Mouse (Mus musculus): ENCODE measurements around the gene Olfr392.

Olfr392 gene

GRCm38 (mm10) chr11:73816949-73817348, at the start of gene Olfr392:
Gene Olfr392, minus strand, starts transcription at chr11:73817049.
- no peak for DNase-seq (ENCODE audit: low spot score in 2 of 2)

GRCm38 (mm10) chr11:73851354-73851753, 34.5 kb upstream of the Olfr392 start, which contains the start of gene Olfr393:
Gene Olfr393, minus strand, starts transcription at chr11:73851454.
- no peak for DNase-seq (ENCODE audit: low spot score in 2 of 2)

- no peak for DNase-seq (ENCODE audit: low spot score in 2 of 2)
These were observed 13.9 kb downstream of the Olfr392 start, which contains the start of gene Olfr391-ps for GRCm38 (mm10) chr11:73802952-73803351. Gene Olfr391-ps, minus strand, starts transcription at chr11:73803052.

GRCm38 (mm10) chr11:73782664-73783063, 34.2 kb downstream of the Olfr392 start, which contains the start of gene Olfr390:
Gene Olfr390, plus strand, starts transcription at chr11:73782964.
- DNase-seq (ENCODE audit: low spot score in 2 of 2) = no peak

- no peak for DNase-seq (ENCODE audit: low spot score in 2 of 2)
These were observed 36.2 kb downstream of the Olfr392 start, which contains the start of gene Olfr389 for GRCm38 (mm10) chr11:73780613-73781012. Gene Olfr389, minus strand, starts transcription at chr11:73780713.
